Mouse (Mus musculus): ENCODE results near the gene Pglyrp2. TPM values are rescaled to one million over a fixed set of nuclear protein-coding genes. Genes with fewer than 3 reads are reported as not detected.

Pglyrp2 gene
- 0.59 and 2.5 TPM in 2 replicates for total RNA-seq (2015)
- total RNA-seq (2017) = 0.75 and 2.2 TPM in 2 replicates

GRCm38 (mm10) chr17:32424034-32424433, at the start of gene Pglyrp2:
Gene Pglyrp2 (minus strand): TSS chr17:32424167.
- ATAC-seq (replicated peaks; ENCODE audit: poor library complexity) = peak; percentile 86

- ATAC-seq (replicated peaks; ENCODE audit: poor library complexity) = no peak
These were observed 48.2 kb upstream of the Pglyrp2 start for GRCm38 (mm10) chr17:32472176-32472575.

- ATAC-seq (replicated peaks; ENCODE audit: poor library complexity) = no peak
These were observed 46.8 kb upstream of the Pglyrp2 start for GRCm38 (mm10) chr17:32470795-32471194.

- no peak for ATAC-seq (replicated peaks; ENCODE audit: poor library complexity)
These were observed 44.5 kb upstream of the Pglyrp2 start for GRCm38 (mm10) chr17:32468494-32468893.

GRCm38 (mm10) chr17:32454997-32455396, 31.0 kb upstream of the Pglyrp2 start:
- ATAC-seq (replicated peaks; ENCODE audit: poor library complexity) = peak; percentile 77

- no peak for ATAC-seq (replicated peaks; ENCODE audit: poor library complexity)
These were observed 30.2 kb upstream of the Pglyrp2 start for GRCm38 (mm10) chr17:32454188-32454587.

GRCm38 (mm10) chr17:32452482-32452881, 28.5 kb upstream of the Pglyrp2 start, which contains the start of gene Cyp4f39:
Gene Cyp4f39 (plus strand): TSS chr17:32452723.
- peak; percentile 67 for ATAC-seq (replicated peaks; ENCODE audit: poor library complexity)

- ATAC-seq (replicated peaks; ENCODE audit: poor library complexity) = no peak
These were observed 27.0 kb upstream of the Pglyrp2 start for GRCm38 (mm10) chr17:32450844-32451537.

GRCm38 (mm10) chr17:32449042-32449441, 25.1 kb upstream of the Pglyrp2 start:
- ATAC-seq (replicated peaks; ENCODE audit: poor library complexity) = no peak

- ATAC-seq (replicated peaks; ENCODE audit: poor library complexity) = no peak
These were observed 23.2 kb upstream of the Pglyrp2 start for GRCm38 (mm10) chr17:32447195-32447594.

- ATAC-seq (replicated peaks; ENCODE audit: poor library complexity) = no peak
These were observed 21.0 kb upstream of the Pglyrp2 start for GRCm38 (mm10) chr17:32445016-32445415.

GRCm38 (mm10) chr17:32443245-32443644, 19.3 kb upstream of the Pglyrp2 start:
- ATAC-seq (replicated peaks; ENCODE audit: poor library complexity) = no peak

- no peak for ATAC-seq (replicated peaks; ENCODE audit: poor library complexity)
These were observed 13.1 kb upstream of the Pglyrp2 start for GRCm38 (mm10) chr17:32437106-32437505.

- no peak for ATAC-seq (replicated peaks; ENCODE audit: poor library complexity)
These were observed 11.2 kb upstream of the Pglyrp2 start for GRCm38 (mm10) chr17:32435151-32435550.

- no peak for ATAC-seq (replicated peaks; ENCODE audit: poor library complexity)
These were observed 10.4 kb upstream of the Pglyrp2 start for GRCm38 (mm10) chr17:32434324-32434723.

GRCm38 (mm10) chr17:32431972-32432371, 8.0 kb upstream of the Pglyrp2 start:
- ATAC-seq (replicated peaks; ENCODE audit: poor library complexity) = peak; percentile 90

- ATAC-seq (replicated peaks; ENCODE audit: poor library complexity) = no peak
These were observed 2.6 kb upstream of the Pglyrp2 start for GRCm38 (mm10) chr17:32426610-32427009.

GRCm38 (mm10) chr17:32420781-32421180, 3.2 kb downstream of the Pglyrp2 start:
- no peak for ATAC-seq (replicated peaks; ENCODE audit: poor library complexity)

GRCm38 (mm10) chr17:32419989-32420388, 4.0 kb downstream of the Pglyrp2 start:
- peak; percentile 43; the same call in 1 of the 2 replicates for ATAC-seq (replicated peaks; ENCODE audit: poor library complexity)

GRCm38 (mm10) chr17:32416771-32417170, 7.2 kb downstream of the Pglyrp2 start:
- no peak for ATAC-seq (replicated peaks; ENCODE audit: poor library complexity)

GRCm38 (mm10) chr17:32415417-32416020, 8.4 kb downstream of the Pglyrp2 start:
- ATAC-seq (replicated peaks; ENCODE audit: poor library complexity) = no peak

GRCm38 (mm10) chr17:32411898-32412297, 12.1 kb downstream of the Pglyrp2 start:
- ATAC-seq (replicated peaks; ENCODE audit: poor library complexity) = peak; percentile 69

Measured in megakaryocyte progenitor cell, adult 5-6 weeks (primary cell).